Mouse (Mus musculus): ENCODE results near the gene Pitpna. TPM values are rescaled to one million over a fixed set of nuclear protein-coding genes. Genes with fewer than 3 reads are reported as not detected.

Gene Pitpna
- polyA plus RNA-seq, 1 experiment from 2014 or later, result 69.8 TPM

DNA sequence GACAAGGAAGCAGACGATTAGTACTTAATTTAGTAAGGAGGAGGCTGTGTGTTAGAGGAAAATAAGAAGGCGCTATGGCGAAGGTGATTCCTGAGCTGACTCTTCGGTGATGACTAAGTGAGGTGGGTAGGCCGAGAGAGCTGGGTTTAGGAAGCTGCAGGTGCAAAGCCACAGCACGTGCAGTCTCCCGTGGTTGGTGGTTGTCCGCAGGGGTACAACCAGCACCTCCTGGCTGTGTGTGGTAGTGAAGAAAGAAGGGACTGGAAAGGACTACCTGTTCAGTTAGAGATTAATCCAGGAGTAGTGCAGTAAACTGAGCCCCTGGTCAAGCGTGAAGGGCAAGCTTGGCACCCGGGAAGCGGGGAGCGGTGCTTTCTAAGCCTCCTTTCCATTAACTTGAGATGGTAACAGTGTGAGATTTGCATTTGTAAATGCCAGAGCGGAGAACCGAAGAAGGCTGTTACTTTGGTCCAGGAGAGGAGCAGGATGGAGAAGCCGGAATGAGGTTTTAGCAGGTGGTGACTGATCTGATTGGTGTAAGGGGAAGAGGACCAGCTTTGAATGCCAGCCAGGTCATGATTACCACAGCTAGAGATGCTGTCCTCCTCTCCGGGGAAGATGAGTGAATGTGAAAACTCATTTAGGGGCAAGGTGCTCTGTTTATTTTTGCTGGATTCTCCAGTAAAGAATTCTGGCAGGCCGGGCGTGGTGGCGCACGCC is 64.5 kb downstream of the Pitpna start:
- no peaks in the 10 kb centered on the region for H3K27me3 ChIP-seq (ENCODE audit: insufficient read depth, low read length)
- WGBS, result 21% methylated on average over 20 of the region's 20 CpGs
- H3K4me2 ChIP-seq (ENCODE audit: low read length), result peak overlapping the region; percentile 93
- H3K4me1 ChIP-seq (replicated peaks; ENCODE audit: insufficient read depth, low read length), result peaks cover 30% of the 10 kb centered on the region
- peak overlapping the region; percentile 78 for H3K4me3 ChIP-seq (replicated peaks; ENCODE audit: low read depth, low read length)
- H3K27ac ChIP-seq, result peak overlapping the region; percentile 97
- H3K9me3 ChIP-seq (replicated peaks; ENCODE audit: low read length), result no peaks in the 10 kb centered on the region
- peak overlapping the region; percentile 84 for H3K9ac ChIP-seq (ENCODE audit: low read depth, low read length)
- H3K36me3 ChIP-seq (ENCODE audit: insufficient read depth, low read length), result no peaks in the 10 kb centered on the region
- peak; percentile 19; the same call in 1 of the 2 replicates for ATAC-seq (replicated peaks; ENCODE audit: low FRiP score, low read depth)
- peak; percentile 54 for DNase-seq (ENCODE audit: low spot score)
- TF ChIP-seq CTCF (IDR thresholded peaks at IDR 0.05; ENCODE audit: low read depth), result peak; percentile 48; the same call in 1 of the 2 replicates

DNA sequence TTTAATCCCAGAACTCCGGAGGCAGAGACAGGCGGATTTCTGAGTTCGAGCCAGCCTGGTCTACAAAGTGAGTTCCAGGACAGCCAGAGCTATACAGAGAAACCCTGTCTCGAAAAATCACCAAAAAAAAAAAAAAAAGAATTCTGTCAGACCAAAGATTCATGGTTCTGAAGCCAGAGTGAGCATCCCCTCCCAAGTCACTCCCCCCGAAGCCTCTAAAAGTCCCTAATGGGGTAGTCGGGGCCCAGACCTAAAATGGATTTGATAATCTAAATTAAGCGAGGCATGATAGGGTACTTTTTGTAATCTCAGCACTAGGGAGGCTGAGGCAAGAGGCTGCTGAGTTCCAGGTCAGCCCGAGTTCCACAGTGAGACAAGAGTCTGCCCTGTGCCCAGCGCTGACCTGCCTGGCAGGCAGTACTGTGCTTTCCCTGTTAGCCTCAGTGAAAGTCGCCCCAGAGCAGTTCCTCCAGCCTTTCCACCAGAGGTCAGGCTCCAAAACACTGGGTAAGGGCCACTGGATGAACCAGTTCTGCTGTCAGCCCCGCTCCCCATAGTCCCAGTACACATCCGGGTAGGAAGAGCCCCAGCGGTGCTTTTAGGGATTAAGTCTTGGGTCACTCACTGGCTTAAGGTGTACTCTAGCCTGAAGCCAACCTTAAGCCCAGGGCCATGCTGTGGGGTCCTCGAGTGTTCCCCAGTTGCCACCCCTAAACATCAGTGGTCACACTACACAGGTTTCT is 65.2 kb downstream of the Pitpna start:
- peak; percentile 49 for DNase-seq (ENCODE audit: low spot score)
- H3K4me3 ChIP-seq (replicated peaks; ENCODE audit: low read depth, low read length), result peak overlapping the region; percentile 78
- H3K36me3 ChIP-seq (ENCODE audit: insufficient read depth, low read length), result 0 out of 2 replicates have a peak, but pooled peaks cover 3% of the 10 kb centered on the region
- no peaks in the 10 kb centered on the region for H3K27me3 ChIP-seq (ENCODE audit: insufficient read depth, low read length)
- TF ChIP-seq CTCF (IDR thresholded peaks at IDR 0.05; ENCODE audit: low read depth), result peak; percentile 48
- H3K4me2 ChIP-seq (ENCODE audit: low read length), result peak overlapping the region; percentile 93
- H3K9me3 ChIP-seq (replicated peaks; ENCODE audit: low read length), result no peaks in the 10 kb centered on the region
- WGBS, result 33% methylated on average over 14 of the region's 14 CpGs
- ATAC-seq (replicated peaks; ENCODE audit: low FRiP score, low read depth), result no peak
- H3K27ac ChIP-seq, result peak overlapping the region; percentile 97
- peak overlapping the region; percentile 84 for H3K9ac ChIP-seq (ENCODE audit: low read depth, low read length)
- H3K4me1 ChIP-seq (replicated peaks; ENCODE audit: insufficient read depth, low read length), result peaks cover 30% of the 10 kb centered on the region

GRCm38 (mm10) chr11:75653781-75654470 is 66.0 kb downstream of the Pitpna start:
- peak overlapping the region; percentile 56 for H3K9ac ChIP-seq (ENCODE audit: low read depth, low read length)
- no peaks in the 10 kb centered on the region for H3K9me3 ChIP-seq (replicated peaks; ENCODE audit: low read length)
- H3K27ac ChIP-seq, result peak overlapping the region; percentile 97
- H3K4me2 ChIP-seq (ENCODE audit: low read length), result peak overlapping the region; percentile 93
- TF ChIP-seq CTCF (IDR thresholded peaks at IDR 0.05; ENCODE audit: low read depth), result no peak
- H3K4me3 ChIP-seq (replicated peaks; ENCODE audit: low read depth, low read length), result peak overlapping the region; percentile 36
- DNase-seq (ENCODE audit: low spot score) (peak; percentile 93), ATAC-seq (replicated peaks; ENCODE audit: low FRiP score, low read depth) (peak; percentile 71)
- WGBS, result under 1% methylated on average over 42 of the region's 45 CpGs
- H3K27me3 ChIP-seq (ENCODE audit: insufficient read depth, low read length), result no peaks in the 10 kb centered on the region
- H3K4me1 ChIP-seq (replicated peaks; ENCODE audit: insufficient read depth, low read length), result peaks cover 30% of the 10 kb centered on the region
- peaks cover 11% of the 10 kb centered on the region for H3K36me3 ChIP-seq (ENCODE audit: insufficient read depth, low read length)

DNA sequence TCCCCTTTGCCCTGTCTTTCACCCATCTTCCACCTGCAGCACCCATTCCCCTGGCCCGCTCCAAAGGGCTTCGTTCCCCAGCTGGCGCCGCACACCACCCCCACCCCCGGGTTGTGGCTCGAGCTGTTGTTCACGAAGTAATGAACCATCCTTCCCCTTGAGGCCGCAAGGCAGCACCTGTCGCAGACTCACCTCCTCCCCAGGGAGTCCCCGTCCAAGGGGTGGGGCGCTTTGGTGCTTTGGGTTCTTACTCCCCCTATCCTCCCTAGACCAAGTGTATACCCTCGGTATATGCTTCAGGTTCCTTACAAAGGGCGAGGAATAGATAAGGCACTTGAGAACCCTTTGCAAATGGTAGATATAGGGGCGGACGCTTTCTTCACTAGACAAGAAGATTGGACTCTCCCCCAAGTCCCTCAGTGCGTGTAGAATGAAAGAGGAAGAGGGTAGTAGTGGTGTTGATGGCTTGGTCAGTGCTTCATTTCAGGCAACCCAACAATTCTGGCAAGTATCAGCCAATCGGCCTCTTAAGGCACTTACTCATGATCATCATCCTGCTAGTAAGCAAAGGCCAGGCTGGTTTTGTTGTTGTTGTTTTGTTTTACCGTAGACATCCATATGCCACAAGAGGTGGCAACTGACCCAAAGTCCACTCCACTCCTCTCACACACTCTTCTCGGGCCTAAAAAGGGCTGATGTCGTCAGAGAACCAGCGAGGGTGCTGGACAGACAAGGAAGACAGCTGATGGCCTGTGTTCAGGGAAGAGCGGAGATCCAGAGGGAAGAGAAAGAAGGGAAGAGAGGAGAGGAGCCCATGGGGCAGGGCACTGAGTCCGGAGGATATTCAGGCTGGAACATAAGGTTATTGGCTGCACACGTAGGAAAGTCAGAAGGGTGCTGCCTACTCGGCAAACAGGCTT is 66.8 kb downstream of the Pitpna start:
- peak overlapping the region; percentile 80; the same call in 1 of the 2 replicates for H3K9ac ChIP-seq (ENCODE audit: low read depth, low read length)
- no peaks in the 10 kb centered on the region for H3K9me3 ChIP-seq (replicated peaks; ENCODE audit: low read length)
- TF ChIP-seq CTCF (IDR thresholded peaks at IDR 0.05; ENCODE audit: low read depth), result no peak
- H3K4me3 ChIP-seq (replicated peaks; ENCODE audit: low read depth, low read length), result peak overlapping the region; percentile 66
- H3K4me2 ChIP-seq (ENCODE audit: low read length), result peak overlapping the region; percentile 93
- peak overlapping the region; percentile 97 for H3K27ac ChIP-seq
- peaks cover 26% of the 10 kb centered on the region for H3K4me1 ChIP-seq (replicated peaks; ENCODE audit: insufficient read depth, low read length)
- no peaks in the 10 kb centered on the region for H3K27me3 ChIP-seq (ENCODE audit: insufficient read depth, low read length)
- ATAC-seq (replicated peaks; ENCODE audit: low FRiP score, low read depth), result no peak
- no peak for DNase-seq (ENCODE audit: low spot score)
- WGBS, result 49% methylated on average over 25 of the region's 25 CpGs
- H3K36me3 ChIP-seq (ENCODE audit: insufficient read depth, low read length), result peaks cover 18% of the 10 kb centered on the region

DNA sequence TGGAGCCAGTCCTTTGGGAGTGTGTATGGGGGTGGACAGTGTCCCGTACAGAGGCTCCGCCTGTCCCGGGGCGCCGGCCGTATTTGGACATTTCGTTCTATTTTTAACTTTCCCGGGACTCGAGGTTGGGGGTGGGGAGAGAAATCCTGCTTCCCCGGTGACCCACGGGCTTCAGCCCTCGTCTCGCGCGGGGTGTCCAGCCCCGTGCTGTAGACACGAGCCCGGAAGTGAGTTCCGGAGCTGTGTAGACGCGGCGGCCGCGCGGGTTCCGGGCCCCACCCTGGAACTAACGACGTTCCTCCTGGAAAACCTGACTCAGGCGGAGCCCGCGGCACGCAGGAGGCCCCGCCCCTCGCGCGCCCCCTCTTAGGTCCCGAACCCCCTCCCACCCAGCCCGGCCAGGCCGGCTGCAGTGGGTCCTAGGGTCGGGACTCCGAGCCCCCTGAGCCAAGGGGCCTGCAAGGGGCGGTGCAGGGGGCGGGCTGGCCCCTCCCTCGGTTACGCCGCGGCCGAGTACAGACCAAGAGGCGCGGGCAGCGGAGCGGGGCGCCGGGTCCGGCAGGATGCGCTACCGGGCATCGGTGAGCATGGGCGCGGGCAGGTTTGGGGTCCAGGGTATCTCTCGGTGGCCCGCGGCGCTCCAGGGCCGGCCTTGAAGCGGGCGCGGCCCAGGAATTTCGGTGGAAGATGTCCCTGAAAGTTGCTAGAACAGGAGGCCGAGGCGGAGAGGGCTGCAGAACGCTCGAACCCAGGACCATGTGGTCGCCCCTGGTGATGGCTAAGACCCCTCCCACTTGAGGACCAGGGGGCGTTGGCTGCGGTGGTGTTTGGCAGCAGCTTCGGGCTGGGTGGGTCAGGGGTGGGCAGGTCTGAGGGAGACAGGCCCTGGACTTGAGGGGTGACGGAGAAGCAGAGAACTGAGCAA is 68.0 kb downstream of the Pitpna start:
- peak; percentile 19; the same call in 1 of the 2 replicates for ATAC-seq (replicated peaks; ENCODE audit: low FRiP score, low read depth)
- peak overlapping the region; percentile 93 for H3K4me2 ChIP-seq (ENCODE audit: low read length)
- WGBS, result under 1% methylated on average over 78 of the region's 78 CpGs

More for the DNA sequence above, 68.0 kb downstream of the Pitpna start:
- Histone ChIP-seq H3K9me3 (replicated peaks; ENCODE audit: low read length) (no peaks in the 10 kb centered on the region), H3K27ac (peak overlapping the region; percentile 97), H3K36me3 (ENCODE audit: insufficient read depth, low read length) (peaks cover 26% of the 10 kb centered on the region), H3K4me1 (replicated peaks; ENCODE audit: insufficient read depth, low read length) (peaks cover 23% of the 10 kb centered on the region), H3K9ac (ENCODE audit: low read depth, low read length) (peak overlapping the region; percentile 80), H3K27me3 (ENCODE audit: insufficient read depth, low read length) (no peaks in the 10 kb centered on the region), H3K4me3 (replicated peaks; ENCODE audit: low read depth, low read length) (peak overlapping the region; percentile 66)
- DNase-seq (ENCODE audit: low spot score), result peak; percentile 74
- no peak for TF ChIP-seq CTCF (IDR thresholded peaks at IDR 0.05; ENCODE audit: low read depth)

Measured in kidney, postnatal 0 days (tissue).